Mouse (Mus musculus): ENCODE measurements at regions not wholly inside any gene's neighbourhood (a gene's known extent, or its start where the extent isn't known, plus 50 kb on each side); places are given as distances from the start of the nearest gene placed in this dataset.

DNA sequence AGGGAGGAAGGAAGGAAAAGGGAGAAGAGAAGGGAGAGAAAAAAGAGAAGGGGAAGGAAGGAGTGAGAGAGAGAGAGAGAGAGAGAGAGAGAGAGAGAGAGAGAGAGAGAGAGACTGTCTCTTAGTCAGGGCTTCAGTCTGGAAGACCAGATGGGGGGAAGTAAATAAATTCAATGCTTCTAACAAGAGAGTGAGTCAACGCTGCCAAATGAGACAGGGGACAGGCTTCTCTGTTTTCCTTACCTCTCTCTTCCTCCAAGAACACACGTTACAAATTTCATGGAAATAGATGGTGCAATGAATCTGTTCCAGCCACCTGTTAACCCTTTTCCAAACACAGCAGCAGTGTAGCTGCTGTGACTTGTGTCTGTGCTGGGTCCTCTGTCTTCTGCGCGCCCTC is 85.1 kb upstream of the Gdnf start:
- no peak overlapping the region for H3K4me2 ChIP-seq (ENCODE audit: low read depth, low read length)
- peaks cover 9% of the 10 kb centered on the region for H3K4me1 ChIP-seq (ENCODE audit: control insufficient read depth, insufficient read depth, low read length)
- peak; percentile 22 for DNase-seq (ENCODE audit: low spot score)
- ATAC-seq (ENCODE audit: low read depth): no peak
- H3K36me3 ChIP-seq (ENCODE audit: control insufficient read depth, insufficient read depth, low read length): no peaks in the 10 kb centered on the region
- H3K27me3 ChIP-seq (replicated peaks; ENCODE audit: control insufficient read depth, insufficient read depth, low read length): no peaks in the 10 kb centered on the region
- H3K9ac ChIP-seq (ENCODE audit: low read depth, low read length): no peak overlapping the region
- H3K9me3 ChIP-seq (ENCODE audit: control insufficient read depth, low read length): no peaks in the 10 kb centered on the region
- no peak overlapping the region for H3K4me3 ChIP-seq (ENCODE audit: low read depth, low read length)
- 51% methylated on average over 4 of the region's 4 CpGs for WGBS
- H3K27ac ChIP-seq (replicated peaks; ENCODE audit: low read depth, low read length): no peak overlapping the region

DNA sequence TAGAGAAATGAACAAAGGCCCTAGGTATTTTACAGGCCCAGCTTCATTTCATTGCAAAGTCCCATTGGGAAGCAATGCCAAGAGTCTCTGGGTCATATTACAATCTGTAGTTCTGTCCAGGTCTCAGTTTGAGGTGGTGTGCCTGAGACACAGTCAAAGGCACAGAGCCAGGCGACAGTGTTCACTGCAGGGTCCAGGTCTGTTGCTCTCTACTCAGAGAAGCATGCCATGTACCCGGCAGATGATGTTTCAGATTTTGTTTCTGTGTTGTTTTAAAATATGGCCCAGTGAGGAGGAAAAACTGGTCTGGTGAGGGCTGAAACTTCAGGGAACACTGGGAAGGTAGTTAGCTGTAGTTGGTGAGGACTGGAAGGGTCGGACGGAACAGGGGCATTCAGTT is 63.1 kb upstream of the Gdnf start:
- WGBS: 71% methylated on average over 4 of the region's 4 CpGs
- DNase-seq (ENCODE audit: low spot score): no peak
- ATAC-seq (ENCODE audit: low read depth): no peak

DNA sequence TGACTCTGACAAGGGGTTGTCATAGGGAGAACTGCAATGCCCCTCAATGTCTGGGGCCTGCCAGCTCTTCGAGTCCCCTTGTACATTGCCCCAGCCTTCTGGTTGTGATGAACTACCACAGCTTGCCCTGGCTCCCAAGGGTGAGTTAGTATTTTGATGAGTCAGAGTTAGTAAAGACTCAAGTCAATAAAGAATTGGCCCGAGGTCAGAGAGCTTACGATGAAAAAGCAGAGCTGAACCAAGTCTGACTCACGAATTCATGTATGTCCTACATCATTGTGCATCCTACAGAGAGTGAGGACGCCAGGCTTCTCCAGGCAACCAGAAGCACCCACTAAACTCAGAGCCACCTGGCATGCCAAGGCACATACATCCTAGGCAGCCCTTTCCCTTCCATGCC is 60.2 kb upstream of the Gdnf start:
- Histone ChIP-seq H3K9me3 (ENCODE audit: control insufficient read depth, low read length) (peaks cover 4% of the 10 kb centered on the region; the same call in 1 of the 2 replicates), H3K9ac (ENCODE audit: low read depth, low read length) (no peak overlapping the region), H3K27ac (replicated peaks; ENCODE audit: low read depth, low read length) (no peak overlapping the region), H3K4me2 (ENCODE audit: low read depth, low read length) (no peak overlapping the region), H3K4me3 (ENCODE audit: low read depth, low read length) (no peak overlapping the region), H3K27me3 (replicated peaks; ENCODE audit: control insufficient read depth, insufficient read depth, low read length) (no peaks in the 10 kb centered on the region), H3K36me3 (ENCODE audit: control insufficient read depth, insufficient read depth, low read length) (no peaks in the 10 kb centered on the region), H3K4me1 (ENCODE audit: control insufficient read depth, insufficient read depth, low read length) (no peaks in the 10 kb centered on the region)
- 82% methylated on average over 5 of the region's 5 CpGs for WGBS
- DNase-seq (ENCODE audit: low spot score): no peak
- ATAC-seq (ENCODE audit: low read depth): no peak

More for the DNA sequence above, 63.1 kb upstream of the Gdnf start:
- H3K27ac ChIP-seq (replicated peaks; ENCODE audit: low read depth, low read length): no peak overlapping the region
- H3K4me1 ChIP-seq (ENCODE audit: control insufficient read depth, insufficient read depth, low read length): no peaks in the 10 kb centered on the region
- H3K27me3 ChIP-seq (replicated peaks; ENCODE audit: control insufficient read depth, insufficient read depth, low read length): no peaks in the 10 kb centered on the region
- H3K4me2 ChIP-seq (ENCODE audit: low read depth, low read length): no peak overlapping the region
- H3K36me3 ChIP-seq (ENCODE audit: control insufficient read depth, insufficient read depth, low read length): no peaks in the 10 kb centered on the region
- no peak overlapping the region for H3K4me3 ChIP-seq (ENCODE audit: low read depth, low read length)
- H3K9me3 ChIP-seq (ENCODE audit: control insufficient read depth, low read length): no peaks in the 10 kb centered on the region
- no peak overlapping the region for H3K9ac ChIP-seq (ENCODE audit: low read depth, low read length)

Measured in embryonic facial prominence, embryonic 14.5 days (tissue).